Mouse (Mus musculus): Measurements from ENCODE around the gene Cdc42ep4. TPM values are rescaled to one million over a fixed set of nuclear protein-coding genes. Genes with fewer than 3 reads are reported as not detected.

Cdc42ep4 gene
- polyA plus RNA-seq, 1 experiment, result 13.3 TPM

DNA sequence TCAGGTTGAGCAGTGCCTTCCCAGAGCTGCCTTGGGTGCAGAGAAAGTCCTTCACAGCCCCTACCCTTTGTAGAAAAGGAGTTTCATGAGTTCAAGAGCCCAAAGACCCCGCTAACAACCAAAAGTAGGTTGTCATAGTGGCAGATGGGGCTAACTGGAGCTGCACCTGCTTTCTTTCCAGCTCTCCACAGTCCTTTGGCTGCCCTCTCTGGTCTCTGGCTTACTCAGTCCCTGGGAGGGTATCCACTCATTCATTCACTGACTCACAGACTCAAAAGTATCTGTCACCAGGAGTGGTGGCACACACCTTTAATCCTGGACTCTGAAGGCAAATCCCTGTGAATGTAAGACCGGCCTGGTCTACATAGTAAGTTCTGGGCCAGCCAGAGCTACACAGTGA is 35.5 kb downstream of the Cdc42ep4 start:
- H3K27me3 ChIP-seq (ENCODE audit: control insufficient read depth, insufficient read depth, insufficient read length), result no peaks in the 10 kb centered on the region
- H3ac ChIP-seq (ENCODE audit: control insufficient read depth, insufficient read length), result no peak overlapping the region
- no peaks in the 10 kb centered on the region for H3K36me3 ChIP-seq (ENCODE audit: control insufficient read depth, insufficient read depth)
- TF ChIP-seq MAX (IDR thresholded peaks at IDR 0.05; ENCODE audit: low read depth) (no peak), USF1 (IDR thresholded peaks at IDR 0.05; ENCODE audit: low read depth) (no peak), POLR2AphosphoS2 (IDR thresholded peaks at IDR 0.05; ENCODE audit: insufficient read length, low read depth) (no peak), E2F4 (IDR thresholded peaks at IDR 0.05; ENCODE audit: insufficient read depth) (no peak), MYOD1 (IDR thresholded peaks at IDR 0.05; ENCODE audit: control insufficient read depth in 1 of 3, insufficient read length in 2 of 3, low read depth in 2 of 3) (no peak), TCF3 (IDR thresholded peaks at IDR 0.05; ENCODE audit: insufficient read length, low read depth) (no peak), MYOG (IDR thresholded peaks at IDR 0.05; ENCODE audit: control insufficient read depth in 1 of 3, insufficient read depth in 1 of 3, insufficient read length in 2 of 3, low read depth in 2 of 3) (no peak), CEBPB (IDR thresholded peaks at IDR 0.05; ENCODE audit: insufficient read depth, poor library complexity, severe bottlenecking) (no peak), TCF12 (IDR thresholded peaks at IDR 0.05; ENCODE audit: insufficient read depth, poor library complexity, severe bottlenecking) (no peak), SRF (IDR thresholded peaks at IDR 0.05; ENCODE audit: control insufficient read depth, insufficient read length, low read depth) (no peak), POLR2A (IDR thresholded peaks at IDR 0.05; ENCODE audit: insufficient read length, low read depth) (no peak), REST (IDR thresholded peaks at IDR 0.05; ENCODE audit: insufficient read depth, insufficient read length) (no peak)
- H3K4me3 ChIP-seq, result no peak overlapping the region
- H3K4me2 ChIP-seq (ENCODE audit: low read depth), result no peak overlapping the region
- H3K79me2 ChIP-seq (ENCODE audit: control insufficient read depth, insufficient read depth), result no peaks in the 10 kb centered on the region

DNA sequence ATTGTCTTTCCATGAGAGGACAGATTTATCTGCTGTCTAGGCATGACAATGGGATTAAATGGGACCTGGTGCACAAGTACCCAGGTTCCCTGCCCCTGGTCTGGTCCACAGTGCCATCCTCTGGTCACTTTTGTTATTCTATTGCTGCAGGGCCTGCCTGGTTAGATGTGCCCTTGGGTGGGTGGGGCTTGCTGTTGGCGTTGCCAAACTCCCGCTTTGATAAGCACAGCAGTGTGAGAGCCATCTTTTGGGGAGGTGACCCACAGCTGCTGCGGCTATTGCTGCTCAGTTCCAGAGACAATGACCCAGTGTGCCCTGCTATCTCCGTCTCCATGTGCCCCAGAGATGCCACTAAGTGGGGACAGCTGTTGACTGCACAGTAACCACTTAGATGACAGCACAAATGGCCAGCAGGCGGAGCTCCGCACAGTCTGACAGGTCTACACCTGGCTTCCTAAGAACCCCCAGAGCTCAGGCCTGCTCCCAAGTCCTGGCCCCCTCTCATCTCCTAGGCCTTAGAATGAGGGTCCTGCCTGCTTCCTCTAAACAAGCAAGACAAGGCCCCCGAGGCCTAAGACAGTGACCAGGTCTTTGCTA is 36.5 kb downstream of the Cdc42ep4 start:
- H3K36me3 ChIP-seq (ENCODE audit: control insufficient read depth, insufficient read depth), result no peaks in the 10 kb centered on the region
- no peaks in the 10 kb centered on the region for H3K27me3 ChIP-seq (ENCODE audit: control insufficient read depth, insufficient read depth, insufficient read length)
- H3K79me2 ChIP-seq (ENCODE audit: control insufficient read depth, insufficient read depth), result no peaks in the 10 kb centered on the region
- no peak overlapping the region for H3ac ChIP-seq (ENCODE audit: control insufficient read depth, insufficient read length)
- TF ChIP-seq CEBPB (IDR thresholded peaks at IDR 0.05; ENCODE audit: insufficient read depth, poor library complexity, severe bottlenecking) (no peak), MAX (IDR thresholded peaks at IDR 0.05; ENCODE audit: low read depth) (no peak), MYOD1 (IDR thresholded peaks at IDR 0.05; ENCODE audit: control insufficient read depth in 1 of 3, insufficient read length in 2 of 3, low read depth in 2 of 3) (no peak), REST (IDR thresholded peaks at IDR 0.05; ENCODE audit: insufficient read depth, insufficient read length) (no peak), SRF (IDR thresholded peaks at IDR 0.05; ENCODE audit: control insufficient read depth, insufficient read length, low read depth) (no peak), TCF12 (IDR thresholded peaks at IDR 0.05; ENCODE audit: insufficient read depth, poor library complexity, severe bottlenecking) (no peak), POLR2A (IDR thresholded peaks at IDR 0.05; ENCODE audit: insufficient read length, low read depth) (no peak), E2F4 (IDR thresholded peaks at IDR 0.05; ENCODE audit: insufficient read depth) (no peak), MYOG (IDR thresholded peaks at IDR 0.05; ENCODE audit: control insufficient read depth in 1 of 3, insufficient read depth in 1 of 3, insufficient read length in 2 of 3, low read depth in 2 of 3) (no peak), POLR2AphosphoS2 (IDR thresholded peaks at IDR 0.05; ENCODE audit: insufficient read length, low read depth) (no peak), USF1 (IDR thresholded peaks at IDR 0.05; ENCODE audit: low read depth) (no peak), TCF3 (IDR thresholded peaks at IDR 0.05; ENCODE audit: insufficient read length, low read depth) (no peak)
- no peak overlapping the region for H3K4me3 ChIP-seq
- no peak overlapping the region for H3K4me2 ChIP-seq (ENCODE audit: low read depth)

DNA sequence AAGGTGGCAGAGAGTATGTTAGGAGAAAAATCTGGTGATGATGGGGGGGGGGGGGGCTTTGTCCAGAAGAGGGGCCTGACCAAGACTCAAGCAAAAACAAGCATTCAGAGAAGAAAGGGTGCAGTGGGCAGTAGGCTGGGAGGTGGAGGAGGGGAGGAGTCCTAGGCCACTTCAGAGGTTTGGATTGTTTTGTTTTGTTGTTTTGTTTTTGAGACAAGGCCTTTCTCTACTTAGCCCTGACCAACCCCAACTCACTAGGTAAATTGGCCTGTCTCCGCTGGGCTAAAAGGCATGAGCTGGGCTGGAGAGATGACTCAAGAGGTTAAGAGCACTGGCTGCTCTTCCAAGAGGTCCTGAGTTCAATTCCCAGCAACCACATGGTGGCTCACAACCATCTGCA is 40.6 kb downstream of the Cdc42ep4 start:
- no peak for TF ChIP-seq POLR2AphosphoS2 (IDR thresholded peaks at IDR 0.05; ENCODE audit: insufficient read length, low read depth)
- no peak for TF ChIP-seq TCF12 (IDR thresholded peaks at IDR 0.05; ENCODE audit: insufficient read depth, poor library complexity, severe bottlenecking)
- no peak for TF ChIP-seq MAX (IDR thresholded peaks at IDR 0.05; ENCODE audit: low read depth)
- no peak for TF ChIP-seq E2F4 (IDR thresholded peaks at IDR 0.05; ENCODE audit: insufficient read depth)
- TF ChIP-seq TCF3 (IDR thresholded peaks at IDR 0.05; ENCODE audit: insufficient read length, low read depth), result no peak
- no peak for TF ChIP-seq REST (IDR thresholded peaks at IDR 0.05; ENCODE audit: insufficient read depth, insufficient read length)
- TF ChIP-seq POLR2A (IDR thresholded peaks at IDR 0.05; ENCODE audit: insufficient read length, low read depth), result no peak
- no peak for TF ChIP-seq SRF (IDR thresholded peaks at IDR 0.05; ENCODE audit: control insufficient read depth, insufficient read length, low read depth)
- TF ChIP-seq CEBPB (IDR thresholded peaks at IDR 0.05; ENCODE audit: insufficient read depth, poor library complexity, severe bottlenecking), result no peak
- no peak for TF ChIP-seq MYOG (IDR thresholded peaks at IDR 0.05; ENCODE audit: control insufficient read depth in 1 of 3, insufficient read depth in 1 of 3, insufficient read length in 2 of 3, low read depth in 2 of 3)
- no peak for TF ChIP-seq USF1 (IDR thresholded peaks at IDR 0.05; ENCODE audit: low read depth)
- Histone ChIP-seq H3K79me2 (ENCODE audit: control insufficient read depth, insufficient read depth) (no peaks in the 10 kb centered on the region), H3ac (ENCODE audit: control insufficient read depth, insufficient read length) (no peak overlapping the region), H3K27me3 (ENCODE audit: control insufficient read depth, insufficient read depth, insufficient read length) (no peaks in the 10 kb centered on the region), H3K4me3 (no peak overlapping the region), H3K4me2 (ENCODE audit: low read depth) (no peak overlapping the region), H3K36me3 (ENCODE audit: control insufficient read depth, insufficient read depth) (no peaks in the 10 kb centered on the region)

DNA sequence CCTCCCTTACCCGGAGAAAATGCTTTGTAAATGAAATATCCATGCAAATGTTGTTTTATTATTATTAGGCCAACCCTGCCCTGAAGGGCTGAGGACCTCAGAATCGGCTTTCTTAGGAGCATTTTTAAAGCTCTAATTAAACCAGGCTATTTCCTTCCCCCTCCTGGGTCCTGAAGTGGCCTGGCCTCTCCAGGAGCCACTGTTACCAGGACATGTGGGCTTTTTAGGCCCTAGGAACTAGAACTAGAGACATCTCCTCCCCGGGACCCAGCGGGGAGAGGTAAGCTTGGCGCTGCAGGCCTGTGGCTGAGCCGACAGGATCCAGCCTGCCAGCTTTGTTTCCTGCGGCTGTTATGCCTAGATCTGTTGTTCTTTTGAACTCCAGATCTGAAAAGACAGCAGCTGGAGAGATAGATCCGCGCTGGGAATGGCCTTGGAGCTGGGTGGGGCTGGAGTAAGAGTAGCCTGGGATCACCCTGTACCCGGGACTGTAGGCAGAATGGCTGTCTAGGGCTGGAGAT is 41.4 kb downstream of the Cdc42ep4 start:
- Histone ChIP-seq H3K4me2 (ENCODE audit: low read depth) (no peak overlapping the region), H3K4me3 (no peak overlapping the region), H3K27me3 (ENCODE audit: control insufficient read depth, insufficient read depth, insufficient read length) (no peaks in the 10 kb centered on the region), H3K79me2 (ENCODE audit: control insufficient read depth, insufficient read depth) (no peaks in the 10 kb centered on the region), H3ac (ENCODE audit: control insufficient read depth, insufficient read length) (no peak overlapping the region), H3K36me3 (ENCODE audit: control insufficient read depth, insufficient read depth) (no peaks in the 10 kb centered on the region)
- no peak for TF ChIP-seq TCF12 (IDR thresholded peaks at IDR 0.05; ENCODE audit: insufficient read depth, poor library complexity, severe bottlenecking)
- no peak for TF ChIP-seq MAX (IDR thresholded peaks at IDR 0.05; ENCODE audit: low read depth)
- TF ChIP-seq SRF (IDR thresholded peaks at IDR 0.05; ENCODE audit: control insufficient read depth, insufficient read length, low read depth), result no peak
- no peak for TF ChIP-seq POLR2A (IDR thresholded peaks at IDR 0.05; ENCODE audit: insufficient read length, low read depth)
- no peak for TF ChIP-seq E2F4 (IDR thresholded peaks at IDR 0.05; ENCODE audit: insufficient read depth)
- TF ChIP-seq MYOG (IDR thresholded peaks at IDR 0.05; ENCODE audit: control insufficient read depth in 1 of 3, insufficient read depth in 1 of 3, insufficient read length in 2 of 3, low read depth in 2 of 3), result no peak
- TF ChIP-seq MYOD1 (IDR thresholded peaks at IDR 0.05; ENCODE audit: control insufficient read depth in 1 of 3, insufficient read length in 2 of 3, low read depth in 2 of 3), result no peak
- no peak for TF ChIP-seq REST (IDR thresholded peaks at IDR 0.05; ENCODE audit: insufficient read depth, insufficient read length)

Data from myocyte (in vitro differentiated cells).